Mouse (Mus musculus) MEL (cell line): Measurements from ENCODE around the gene Sertad2. TPM values are rescaled to one million over a fixed set of nuclear protein-coding genes. Genes with fewer than 3 reads are reported as not detected.

Experiments used
- DNase-seq: peaks from one replicate; pipeline ENCODE4 v3.0.0; 2011; ENCODE audit warnings: low read depth, low spot score
- H3K27ac ChIP-seq: 2 replicates; pipeline ENCODE4 v1.5.1; 2012; ENCODE audit warnings: low read depth, mild to moderate bottlenecking, control low read depth, low read length, moderate library complexity; ENCODE audit not compliant: control insufficient read depth
- H3K27me3 ChIP-seq, 2 experiments: fragments of 150-350 bp in 1 of 2; sonication (generic) in 1 of 2; 2 replicates each; pipeline ENCODE4 v1.6.1; 2012; ENCODE audit warnings: low read length in 2 of 2, mild to moderate bottlenecking in 2 of 2, improper control_type of control experiment in 1 of 2, moderate library complexity in 1 of 2; ENCODE audit not compliant: insufficient read depth in 2 of 2, control insufficient read depth in 1 of 2
- H3K36me3 ChIP-seq, 2 experiments: 2 replicates each; pipeline ENCODE4 v1.6.1; 2012 to 2014; ENCODE audit warnings: low read length in 2 of 2, improper control_type of control experiment in 1 of 2, inconsistent platforms in 1 of 2, mild to moderate bottlenecking in 1 of 2; ENCODE audit not compliant: insufficient read depth in 2 of 2, control insufficient read depth in 1 of 2
- H3K4me1 ChIP-seq, 2 experiments: fragments of 150-350 bp in 1 of 2; sonication (generic) in 1 of 2; 2 replicates each; pipeline ENCODE4 v1.6.1; 2012; ENCODE audit warnings: low read length in 2 of 2, improper control_type of control experiment in 1 of 2, mild to moderate bottlenecking in 1 of 2; ENCODE audit not compliant: insufficient read depth in 2 of 2, control insufficient read depth in 1 of 2
- H3K4me3 ChIP-seq, 2 experiments: fragments of 150-350 bp in 1 of 2; sonication (generic) in 1 of 2; 2 replicates each; pipeline ENCODE4 v1.5.1; 2012; ENCODE audit warnings: low read depth in 2 of 2, low read length in 2 of 2, mild to moderate bottlenecking in 2 of 2, moderate library complexity in 2 of 2, control low read depth in 1 of 2, improper control_type of control experiment in 1 of 2; ENCODE audit not compliant: control insufficient read depth in 1 of 2, insufficient read depth in 1 of 2
- H3K79me2 ChIP-seq: 2 replicates; pipeline ENCODE4 v1.6.1; 2012; ENCODE audit warnings: mild to moderate bottlenecking, low read length, moderate library complexity; ENCODE audit not compliant: control insufficient read depth, poor library complexity, insufficient read depth
- H3K9ac ChIP-seq: 2 replicates; pipeline ENCODE4 v1.6.1; 2012; ENCODE audit warnings: low read depth, mild to moderate bottlenecking, control low read depth, low read length, moderate library complexity; ENCODE audit not compliant: control insufficient read depth, poor library complexity, severe bottlenecking
- H3K9me3 ChIP-seq: fragments of 150-350 bp; sonication (generic); replicated peaks from 2 replicates; pipeline ENCODE4 v1.6.1; 2012; ENCODE audit warnings: mild to moderate bottlenecking, low read length, improper control_type of control experiment, moderate library complexity; ENCODE audit not compliant: insufficient read depth
- BHLHE40 ChIP-seq: IDR thresholded peaks from 2 replicates; pipeline ENCODE4 v1.6.1; 2012; ENCODE audit warnings: low read depth, mild to moderate bottlenecking, inconsistent platforms, low read length, improper control_type of control experiment, borderline replicate concordance
- CHD1 ChIP-seq: IDR thresholded peaks from 2 replicates; pipeline ENCODE4 v1.6.1; 2012; ENCODE audit warnings: low read depth, mild to moderate bottlenecking, inconsistent platforms, low read length, improper control_type of control experiment
- CHD2 ChIP-seq: IDR thresholded peaks from 2 replicates; pipeline ENCODE4 v1.6.1; 2011; ENCODE audit warnings: low read length, improper control_type of control experiment
- CTCF ChIP-seq, 3 experiments: IDR thresholded peaks in 2 of 3; conservative IDR thresholded peaks in 1 of 3; 2 replicates each; pipeline ENCODE4 v1.5.1; 2011 to 2012; ENCODE audit warnings: low read length in 3 of 3, low read depth in 2 of 3, mild to moderate bottlenecking in 2 of 3, improper control_type of control experiment in 1 of 3, inconsistent platforms in 1 of 3, mixed read lengths in 1 of 3, moderate library complexity in 1 of 3; ENCODE audit not compliant: control insufficient read depth in 1 of 3, insufficient read depth in 1 of 3, poor library complexity in 1 of 3, severe bottlenecking in 1 of 3
- ELF1 ChIP-seq: IDR thresholded peaks from 2 replicates; pipeline ENCODE4 v1.6.1; 2014; ENCODE audit warnings: low read depth, mild to moderate bottlenecking, inconsistent platforms, low read length, improper control_type of control experiment, moderate library complexity
- EP300 ChIP-seq, 2 experiments: IDR thresholded peaks; 2 replicates each; pipeline ENCODE4 v1.6.1; 2011; ENCODE audit warnings: improper control_type of control experiment in 2 of 2, low read length in 2 of 2, low read depth in 1 of 2, mild to moderate bottlenecking in 1 of 2
- GABPA ChIP-seq: IDR thresholded peaks from 2 replicates; pipeline ENCODE4 v1.6.1; 2012; ENCODE audit warnings: low read depth, mild to moderate bottlenecking, inconsistent platforms, low read length, improper control_type of control experiment, moderate library complexity
- GATA1 ChIP-seq: IDR thresholded peaks from 2 replicates; pipeline ENCODE4 v1.6.1; 2011; ENCODE audit warnings: low read depth, low read length, improper control_type of control experiment
- HCFC1 ChIP-seq: IDR thresholded peaks from 2 replicates; pipeline ENCODE4 v1.6.1; 2012; ENCODE audit warnings: low read depth, mild to moderate bottlenecking, inconsistent platforms, low read length, improper control_type of control experiment, moderate library complexity
- JUND ChIP-seq: IDR thresholded peaks from 2 replicates; pipeline ENCODE4 v1.6.1; 2011; ENCODE audit warnings: low read depth, mild to moderate bottlenecking, improper control_type of control experiment, low read length
- KAT2A ChIP-seq: conservative IDR thresholded peaks from 2 replicates; pipeline ENCODE4 v1.6.1; 2012; ENCODE audit warnings: low read depth, low read length, improper control_type of control experiment, inconsistent platforms
- MAFK ChIP-seq: IDR thresholded peaks from 2 replicates; pipeline ENCODE4 v1.6.1; 2011; ENCODE audit warnings: low read depth, mild to moderate bottlenecking, low read length, improper control_type of control experiment, borderline replicate concordance
- MAX ChIP-seq: IDR thresholded peaks from 2 replicates; pipeline ENCODE4 v1.6.1; 2011; ENCODE audit warnings: low read length, improper control_type of control experiment
- MAZ ChIP-seq: IDR thresholded peaks from 2 replicates; pipeline ENCODE4 v1.6.1; 2012; ENCODE audit warnings: low read depth, mild to moderate bottlenecking, inconsistent platforms, low read length, improper control_type of control experiment
- MEF2A ChIP-seq: IDR thresholded peaks from 2 replicates; pipeline ENCODE4 v1.6.1; 2014; ENCODE audit warnings: low read depth, mild to moderate bottlenecking, inconsistent platforms, low read length, improper control_type of control experiment; ENCODE audit not compliant: poor library complexity, insufficient replicate concordance, severe bottlenecking; ENCODE audit errors: extremely low read depth
- MXI1 ChIP-seq: IDR thresholded peaks from 2 replicates; pipeline ENCODE4 v1.6.1; 2011; ENCODE audit warnings: mild to moderate bottlenecking, low read depth, low read length, improper control_type of control experiment
- MYC ChIP-seq: IDR thresholded peaks from 2 replicates; pipeline ENCODE4 v1.6.1; 2011; ENCODE audit warnings: low read depth, mild to moderate bottlenecking, low read length, improper control_type of control experiment, moderate library complexity
- NRF1 ChIP-seq: IDR thresholded peaks from 2 replicates; pipeline ENCODE4 v1.6.1; 2014; ENCODE audit warnings: low read depth, mild to moderate bottlenecking, inconsistent platforms, low read length, improper control_type of control experiment, moderate library complexity; ENCODE audit not compliant: poor library complexity, insufficient read depth, severe bottlenecking
- POLR2A ChIP-seq, 2 experiments: IDR thresholded peaks; 2 replicates each; pipeline ENCODE4 v1.6.1; 2011 to 2012; ENCODE audit warnings: low read length in 2 of 2, mild to moderate bottlenecking in 2 of 2, control low read depth in 1 of 2, improper control_type of control experiment in 1 of 2, low read depth in 1 of 2, moderate library complexity in 1 of 2; ENCODE audit not compliant: control insufficient read depth in 1 of 2, insufficient read depth in 1 of 2, poor library complexity in 1 of 2
- POLR2AphosphoS5 ChIP-seq: IDR thresholded peaks from 2 replicates; pipeline ENCODE4 v1.6.1; 2012; ENCODE audit warnings: low read depth, borderline replicate concordance, mild to moderate bottlenecking, inconsistent platforms, low read length, moderate library complexity, mixed read lengths
- RAD21 ChIP-seq: IDR thresholded peaks from 2 replicates; pipeline ENCODE4 v1.6.1; 2011; ENCODE audit warnings: mild to moderate bottlenecking, low read depth, low read length, improper control_type of control experiment
- RCOR1 ChIP-seq: IDR thresholded peaks from 2 replicates; pipeline ENCODE4 v1.6.1; 2012; ENCODE audit warnings: low read depth, mild to moderate bottlenecking, inconsistent platforms, low read length, improper control_type of control experiment
- SIN3A ChIP-seq: IDR thresholded peaks from 2 replicates; pipeline ENCODE4 v1.6.1; 2012; ENCODE audit warnings: low read length, improper control_type of control experiment, inconsistent platforms
- SMC3 ChIP-seq: IDR thresholded peaks from 2 replicates; pipeline ENCODE4 v1.6.1; 2011; ENCODE audit warnings: low read depth, low read length, improper control_type of control experiment
- TAL1 ChIP-seq: IDR thresholded peaks from 2 replicates; pipeline ENCODE4 v1.6.1; 2012; ENCODE audit warnings: mild to moderate bottlenecking, inconsistent platforms, low read length, moderate library complexity, mixed read lengths
- TBP ChIP-seq: IDR thresholded peaks from 2 replicates; pipeline ENCODE4 v1.8.0; 2011; ENCODE audit warnings: low read depth, low read length, improper control_type of control experiment
- TCF12 ChIP-seq: IDR thresholded peaks from 2 replicates; pipeline ENCODE4 v1.6.1; 2014; ENCODE audit warnings: low read depth, mild to moderate bottlenecking, inconsistent platforms, low read length, improper control_type of control experiment, moderate library complexity
- UBTF ChIP-seq: IDR thresholded peaks from 2 replicates; pipeline ENCODE4 v1.6.1; 2012; ENCODE audit warnings: low read depth, mild to moderate bottlenecking, inconsistent platforms, low read length, improper control_type of control experiment, moderate library complexity, borderline replicate concordance; ENCODE audit not compliant: insufficient read depth
- USF2 ChIP-seq, 2 experiments: IDR thresholded peaks; 2 replicates each; pipeline ENCODE4 v1.6.1; 2011 to 2012; ENCODE audit warnings: improper control_type of control experiment in 2 of 2, low read length in 2 of 2, borderline replicate concordance in 1 of 2, inconsistent platforms in 1 of 2, low read depth in 1 of 2, mild to moderate bottlenecking in 1 of 2; ENCODE audit not compliant: insufficient read depth in 1 of 2
- ZC3H11A ChIP-seq: IDR thresholded peaks from 2 replicates; pipeline ENCODE4 v1.6.1; 2012; ENCODE audit warnings: low read depth, mild to moderate bottlenecking, inconsistent platforms, low read length, improper control_type of control experiment
- ZNF384 ChIP-seq: IDR thresholded peaks from 2 replicates; pipeline ENCODE4 v1.6.1; 2012; ENCODE audit warnings: low read depth, mild to moderate bottlenecking, inconsistent platforms, low read length, improper control_type of control experiment
- polyA plus RNA-seq, 2 experiments: library from polyadenylated mRNA; stranded (reverse) in 1 of 2; unstranded in 1 of 2; fragments of >175 nt in 1 of 2; fragments of >200 nt in 1 of 2; gene quantifications; 2 replicates each; pipeline versions ENCODE4 v1.2.1 to v1.2.4; 2012; ENCODE audit warnings: low replicate concordance in 2 of 2, low read depth in 1 of 2; ENCODE audit not compliant: insufficient read length in 2 of 2, insufficient read depth in 1 of 2, missing spikeins in 1 of 2
- total RNA-seq: library from RNA; depleted of rRNA; stranded (reverse); fragments of 300-350 nt; gene quantifications from 2 replicates; pipeline ENCODE4 v1.2.3, GENCODE M21; 2012

Gene Sertad2
- total and polyA plus RNA-seq, 3 experiments: 7.0 to 11.5 TPM; not detected in 1

DNA sequence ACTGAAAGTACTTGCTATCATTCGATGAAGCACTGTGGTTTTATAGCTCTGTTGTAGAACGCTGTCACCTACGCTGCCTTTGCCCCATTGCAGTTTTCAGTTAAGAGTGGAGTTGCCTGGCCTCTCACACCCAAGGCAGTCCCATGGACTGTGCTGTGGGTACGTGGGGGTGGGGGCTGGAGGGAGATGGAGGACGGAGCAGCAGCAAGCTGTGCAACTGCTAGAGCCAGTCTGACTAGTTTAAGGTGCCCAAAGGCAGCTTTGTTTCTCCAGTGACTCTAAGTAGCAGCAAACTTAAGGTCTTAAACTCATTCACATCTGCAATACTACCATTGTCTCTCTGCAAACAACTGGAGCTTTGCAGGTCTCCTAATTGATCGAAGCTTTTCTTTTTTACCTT, 92.6 kb downstream of the Sertad2 start:
- H3K9ac ChIP-seq: peak overlapping the region; percentile 47

DNA sequence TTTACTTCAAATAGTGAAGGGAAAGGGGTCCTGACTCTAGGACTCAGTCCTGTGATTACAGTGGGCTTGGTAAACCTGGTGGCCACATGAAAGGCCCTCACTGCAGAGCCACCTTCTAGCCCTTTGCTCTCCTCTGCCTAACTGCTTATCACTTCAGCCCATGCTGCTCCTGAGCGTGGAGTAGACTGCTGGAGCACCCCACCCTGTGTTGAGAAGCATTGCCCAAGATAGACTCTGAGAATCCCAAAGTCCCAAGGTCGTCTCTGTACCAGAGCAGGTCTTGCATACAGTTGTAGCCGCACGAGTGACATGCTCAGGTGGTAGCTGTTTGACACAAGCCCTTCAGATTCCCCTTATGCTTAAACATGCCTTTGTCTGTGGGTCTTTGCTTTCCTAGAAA, 93.1 kb downstream of the Sertad2 start:
- Histone ChIP-seq H3K4me1 (peaks cover 11 to 19% of the 10 kb centered on the region in 2 experiments), H3K4me3 (peak overlapping the region; percentile 31 to 45), H3K9me3 (no peaks in the 10 kb centered on the region), H3K79me2 (peaks cover 50% of the 10 kb centered on the region), H3K27ac (peak overlapping the region; percentile 8), H3K36me3 (peaks cover 0 to 25% of the 10 kb centered on the region in 2 experiments; a peak in 2 of 4 replicates), H3K9ac (peak overlapping the region; percentile 47), H3K27me3 (no peaks in the 10 kb centered on the region)
- DNase-seq: peak; percentile 85
- TF ChIP-seq ELF1 (no peak), SIN3A (peak; percentile 65), GATA1 (peak; percentile 77), ZNF384 (no peak), MXI1 (peak; percentile 67), JUND (no peak), TBP (no peak), MEF2A (no peak), KAT2A (no peak), SMC3 (peak; percentile 25; the same call in 1 of the 2 replicates), BHLHE40 (0 out of 2 replicates have a peak, but pooled peaks have one; percentile 22), TCF12 (peak; percentile 69), RCOR1 (no peak), MAX (peak; percentile 35), RAD21 (peak; percentile 0; the same call in 1 of the 2 replicates), EP300 (IDR thresholded peaks at IDR 0.05; ENCODE audit: low read depth in 1 of 2, low read length in 2 of 2) (peak; percentile 51 to 53), MYC (peak; percentile 70; the same call in 1 of the 2 replicates), TAL1 (peak; percentile 73), ZC3H11A (no peak), MAZ (0 out of 2 replicates have a peak, but pooled peaks have one; percentile 40)

More for the DNA sequence above, 92.6 kb downstream of the Sertad2 start:
- peaks cover 46% of the 10 kb centered on the region for H3K79me2 ChIP-seq
- peak overlapping the region; percentile 8 for H3K27ac ChIP-seq
- H3K9me3 ChIP-seq: no peaks in the 10 kb centered on the region
- no peak for TF ChIP-seq MXI1
- no peak for TF ChIP-seq HCFC1
- TF ChIP-seq RCOR1: no peak
- TF ChIP-seq TAL1: no peak
- no peak for TF ChIP-seq MAZ
- no peak for TF ChIP-seq SMC3
- TF ChIP-seq GABPA: no peak
- no peak for TF ChIP-seq TBP
- TF ChIP-seq CTCF (IDR thresholded peaks at IDR 0.05 in 2 of 3, conservative IDR thresholded peaks at IDR 0.05 in 1 of 3; ENCODE audit: control insufficient read depth in 1 of 3, insufficient read depth in 1 of 3, low read depth in 2 of 3, low read length in 3 of 3, poor library complexity in 1 of 3, severe bottlenecking in 1 of 3): no peak
- no peak for TF ChIP-seq USF2 (IDR thresholded peaks at IDR 0.05; ENCODE audit: borderline replicate concordance in 1 of 2, insufficient read depth in 1 of 2, low read depth in 1 of 2, low read length in 2 of 2)
- no peak for TF ChIP-seq POLR2A (IDR thresholded peaks at IDR 0.05; ENCODE audit: control insufficient read depth in 1 of 2, insufficient read depth in 1 of 2, low read depth in 1 of 2, low read length in 2 of 2, poor library complexity in 1 of 2)
- TF ChIP-seq CHD2: no peak
- no peak for TF ChIP-seq MAFK
- TF ChIP-seq MEF2A: no peak
- TF ChIP-seq CHD1: no peak
- TF ChIP-seq NRF1: no peak
- no peak for TF ChIP-seq TCF12
- no peak for TF ChIP-seq BHLHE40
- TF ChIP-seq UBTF: no peak
- no peak for TF ChIP-seq POLR2AphosphoS5
- H3K4me3 ChIP-seq: peak overlapping the region; percentile 31 to 45
- DNase-seq: peak; percentile 65
- peaks cover 11 to 23% of the 10 kb centered on the region in 2 experiments for H3K4me1 ChIP-seq
- H3K36me3 ChIP-seq: peaks cover 0 to 28% of the 10 kb centered on the region in 2 experiments; a peak in 2 of 4 replicates
- no peaks in the 10 kb centered on the region for H3K27me3 ChIP-seq
